Mouse (Mus musculus) c-Kit-positive CD71-positive TER-119-positive erythroid progenitor cells, embryonic 14.5 days (primary cell): ENCODE measurements around the gene Pcna.

Experiments
- DNase-seq: peaks from one replicate; pipeline ENCODE4 v3.0.0-alpha.2; 2013; ENCODE audit warnings: low spot score

Pcna gene

GRCm38 (mm10) chr2:132233985-132234765, 18.9 kb downstream of the Pcna start:
- no peak for DNase-seq

GRCm38 (mm10) chr2:132232413-132232945, 20.6 kb downstream of the Pcna start:
- DNase-seq = no peak

GRCm38 (mm10) chr2:132224359-132224758, 28.8 kb downstream of the Pcna start:
- DNase-seq = no peak

- no peak for DNase-seq
Observed at GRCm38 (mm10) chr2:132221611-132222073, 31.5 kb downstream of the Pcna start.

- no peak for DNase-seq
Observed at GRCm38 (mm10) chr2:132211995-132212656, 41.0 kb downstream of the Pcna start.

- no peak for DNase-seq
Observed at GRCm38 (mm10) chr2:132210806-132211312, 42.3 kb downstream of the Pcna start.

- DNase-seq = peak; percentile 26
Observed at GRCm38 (mm10) chr2:132208246-132208881, 44.8 kb downstream of the Pcna start.

GRCm38 (mm10) chr2:132206316-132206881, 46.7 kb downstream of the Pcna start:
- no peak for DNase-seq

GRCm38 (mm10) chr2:132205549-132205948, 47.6 kb downstream of the Pcna start:
- no peak for DNase-seq

- DNase-seq = no peak
Observed at GRCm38 (mm10) chr2:132203773-132204172, 49.3 kb downstream of the Pcna start.

- DNase-seq = no peak
Observed at GRCm38 (mm10) chr2:132203186-132203585, 49.9 kb downstream of the Pcna start.
